Mouse (Mus musculus) C2C12 (cell line): Measurements from ENCODE around the gene Aktip.

Experiments
- CTCF ChIP-seq: IDR thresholded peaks from one replicate; pipeline ENCODE4 v1.5.1; 2011; ENCODE audit not compliant: control insufficient read depth, insufficient read depth, insufficient read length
- FOSL1 ChIP-seq: IDR thresholded peaks from one replicate; pipeline ENCODE4 v1.8.0; 2011; ENCODE audit warnings: mild to moderate bottlenecking, low read length; ENCODE audit not compliant: poor library complexity, insufficient read depth, severe bottlenecking
- MAX ChIP-seq: IDR thresholded peaks from one replicate; pipeline ENCODE4 v1.6.1; 2011; ENCODE audit warnings: mild to moderate bottlenecking, control low read depth
- USF1 ChIP-seq: IDR thresholded peaks from one replicate; pipeline ENCODE4 v1.6.1; 2011; ENCODE audit warnings: low read depth, mild to moderate bottlenecking, control low read depth, moderate library complexity

DNA sequence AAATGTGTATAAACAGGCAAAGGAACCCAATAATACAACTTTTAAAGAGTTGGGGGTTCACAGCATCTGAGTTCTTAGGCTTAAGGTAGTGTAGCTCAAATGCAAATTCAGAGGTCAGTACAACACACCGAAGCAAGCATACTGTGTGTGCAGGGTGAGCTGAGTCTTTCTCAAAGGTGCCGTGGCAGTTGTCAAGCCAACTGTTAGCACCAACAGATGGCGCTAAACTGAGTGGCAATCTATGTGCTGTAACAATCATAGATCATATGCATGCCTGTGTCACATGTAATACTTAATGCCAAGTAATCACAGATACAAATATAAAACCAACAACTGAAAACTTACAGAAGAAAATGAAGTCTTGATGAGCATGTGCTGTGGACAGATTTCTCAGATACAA is 81.6 kb downstream of the Aktip start:
- peak; percentile 16 for TF ChIP-seq CTCF
- no peak for TF ChIP-seq USF1
- no peak for TF ChIP-seq MAX
- no peak for TF ChIP-seq FOSL1
